Comparison of ENCODE assay signal across 22 mouse cellular contexts in the genomic region with DNA sequence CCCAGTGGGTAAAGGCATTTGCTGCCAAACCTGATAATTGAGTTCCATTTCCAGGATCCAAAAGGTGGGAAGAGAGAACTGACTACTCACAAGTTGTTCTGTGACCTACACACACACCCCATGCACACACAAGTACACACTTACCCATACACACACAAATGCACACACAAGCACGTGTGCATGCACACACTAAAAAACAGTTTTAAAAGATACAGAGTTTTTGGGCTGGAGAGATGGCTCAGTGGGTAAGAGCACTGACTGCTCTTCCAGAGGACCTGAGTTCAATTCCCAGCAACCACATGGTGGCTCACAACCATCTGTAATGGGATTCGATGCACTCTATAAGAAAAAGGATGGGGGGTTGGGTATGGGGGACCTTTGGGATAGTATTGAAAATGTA. TPM values are rescaled to one million over a fixed set of nuclear protein-coding genes. Genes with fewer than 3 reads are reported as not detected.
A peak's percentile ranks its signal among the peaks of the same experiment; 100 is the strongest.
DNase-seq lines count a peak whose midpoint lies in the region; ATAC-seq and TF ChIP-seq lines count a peak whose summit lies in the region.
"Had no signal": no experiment of that assay in that cellular context is flagged by ENCODE, and none has a peak within 500 bp of the region (broad histone marks: within the 10 kb centered on the region; RNA-seq: fewer than 3 reads in every experiment).

No protein-coding gene starts in this region.

- no peaks in the 10 kb centered on the region for H3K79me2 ChIP-seq in MEL (ENCODE audit: control insufficient read depth, insufficient read depth, low read length, poor library complexity)

- DNase-seq in heart, adult 11 months: peak; percentile 19
- peak; percentile 16 for DNase-seq in heart, embryonic 10.5 days (ENCODE audit: low spot score)
- DNase-seq in heart, postnatal 10 days: no peak
- DNase-seq in MEL (ENCODE audit: low read depth, low spot score): no peak
- DNase-seq in hindbrain, embryonic 10.5 days (ENCODE audit: low spot score): no peak
- DNase-seq: adrenal gland, adult 2 months; adrenal gland, adult 8-10 months; adrenal gland, postnatal 10 days; adrenal gland, postnatal 14 days; adrenal gland, postnatal 25 days; adrenal gland, postnatal 36 days; B cell, adult 2 months; cerebellum, adult 11 months; cerebellum, adult 11-12 months; cerebellum, adult 18-20 months; cerebellum, adult 2 months had no signal

- no peak for TF ChIP-seq EP300 in MEL (IDR thresholded peaks at IDR 0.05; ENCODE audit: low read depth in 1 of 2, low read length in 2 of 2)

- H3K4me1 ChIP-seq in heart, embryonic 11.5 days (ENCODE audit: control insufficient read depth, insufficient read depth, low read length): no peaks in the 10 kb centered on the region
- H3K4me1 ChIP-seq in heart, embryonic 10.5 days: peaks cover 4% of the 10 kb centered on the region; the same call in 1 of the 2 replicates
- H3K4me1 ChIP-seq in MEL (ENCODE audit: control insufficient read depth in 1 of 2, insufficient read depth in 2 of 2, low read length in 2 of 2): peaks cover 13 to 20% of the 10 kb centered on the region in 2 experiments
- H3K4me1 ChIP-seq in hindbrain, embryonic 10.5 days (replicated peaks): peaks cover 6% of the 10 kb centered on the region; the same call in 1 of the 2 replicates

- intact Hi-C loops in heart, postnatal 10 days (cut with DNase I): no loop called here

- H3K9me3 ChIP-seq in heart, embryonic 11.5 days (replicated peaks; ENCODE audit: control insufficient read depth, low read length): no peaks in the 10 kb centered on the region
- no peaks in the 10 kb centered on the region for H3K9me3 ChIP-seq in heart, embryonic 10.5 days
- no peaks in the 10 kb centered on the region for H3K9me3 ChIP-seq in MEL (replicated peaks; ENCODE audit: insufficient read depth, low read length)
- no peaks in the 10 kb centered on the region for H3K9me3 ChIP-seq in hindbrain, embryonic 10.5 days
- H3K9me3 ChIP-seq: G1E had no signal

- no peak overlapping the region for H3K4me3 ChIP-seq in heart, embryonic 11.5 days (ENCODE audit: low read depth, low read length)
- H3K4me3 ChIP-seq in heart, embryonic 10.5 days: no peak overlapping the region
- H3K4me3 ChIP-seq in MEL (ENCODE audit: control insufficient read depth in 1 of 2, insufficient read depth in 1 of 2, low read depth in 2 of 2, low read length in 2 of 2): no peak overlapping the region
- H3K4me3 ChIP-seq in hindbrain, embryonic 10.5 days: no peak overlapping the region

- no peak for TF ChIP-seq RAD21 in MEL (IDR thresholded peaks at IDR 0.05; ENCODE audit: low read depth, low read length)

- TF ChIP-seq POLR2A in MEL (IDR thresholded peaks at IDR 0.05; ENCODE audit: control insufficient read depth in 1 of 2, insufficient read depth in 1 of 2, low read depth in 1 of 2, low read length in 2 of 2, poor library complexity in 1 of 2): no peak

- no peak for ATAC-seq in heart, embryonic 11.5 days (replicated peaks; ENCODE audit: insufficient number of reproducible peaks, low FRiP score, low TSS enrichment)
- ATAC-seq: activated CD4-positive, CD25-positive, alpha-beta regulatory T cell, adult 4 months; CD4-positive, CD25-positive, alpha-beta regulatory T cell, adult 4 months; Patski had no signal

- WGBS in heart, embryonic 11.5 days (ENCODE audit: insufficient replicate concordance): 68% methylated on average over 2 of the region's 2 CpGs
- 69% methylated on average over 2 of the region's 2 CpGs for WGBS in heart, embryonic 10.5 days
- 79% methylated on average over 2 of the region's 2 CpGs for WGBS in hindbrain, embryonic 10.5 days

- no peaks in the 10 kb centered on the region for H3K36me3 ChIP-seq in heart, embryonic 11.5 days (ENCODE audit: control insufficient read depth, insufficient read depth, low read length)
- H3K36me3 ChIP-seq in heart, embryonic 10.5 days: no peaks in the 10 kb centered on the region
- H3K36me3 ChIP-seq in MEL (ENCODE audit: control insufficient read depth in 1 of 2, insufficient read depth in 2 of 2, low read length in 2 of 2): peaks cover 0 to 22% of the 10 kb centered on the region in 2 experiments; a peak in 2 of 4 replicates
- no peaks in the 10 kb centered on the region for H3K36me3 ChIP-seq in hindbrain, embryonic 10.5 days
- H3K36me3 ChIP-seq: G1E had no signal

- no peak overlapping the region for H3K9ac ChIP-seq in heart, embryonic 11.5 days (ENCODE audit: low read depth, low read length)
- H3K9ac ChIP-seq in MEL (ENCODE audit: control insufficient read depth, low read depth, low read length, poor library complexity, severe bottlenecking): no peak overlapping the region

- H3K4me2 ChIP-seq in heart, embryonic 11.5 days: no peak overlapping the region

- H3K27ac ChIP-seq in heart, embryonic 11.5 days (ENCODE audit: low read depth, low read length): no peak overlapping the region
- H3K27ac ChIP-seq in heart, embryonic 10.5 days: no peak overlapping the region
- no peak overlapping the region for H3K27ac ChIP-seq in MEL (ENCODE audit: control insufficient read depth, low read depth, low read length)
- H3K27ac ChIP-seq in hindbrain, embryonic 10.5 days: no peak overlapping the region

- H3K27me3 ChIP-seq in heart, embryonic 11.5 days (ENCODE audit: control insufficient read depth, insufficient read depth, low read length): no peaks in the 10 kb centered on the region
- H3K27me3 ChIP-seq in heart, embryonic 10.5 days (ENCODE audit: insufficient read depth, poor library complexity, severe bottlenecking): no peaks in the 10 kb centered on the region
- no peaks in the 10 kb centered on the region for H3K27me3 ChIP-seq in MEL (ENCODE audit: control insufficient read depth in 1 of 2, insufficient read depth in 2 of 2, low read length in 2 of 2)
- H3K27me3 ChIP-seq in hindbrain, embryonic 10.5 days (ENCODE audit: insufficient read depth, poor library complexity, severe bottlenecking): no peaks in the 10 kb centered on the region
- H3K27me3 ChIP-seq: CH12.LX, Patski had no signal

- TF ChIP-seq CTCF in MEL (IDR thresholded peaks at IDR 0.05 in 2 of 3, conservative IDR thresholded peaks at IDR 0.05 in 1 of 3; ENCODE audit: control insufficient read depth in 1 of 3, insufficient read depth in 1 of 3, low read depth in 2 of 3, low read length in 3 of 3, poor library complexity in 1 of 3, severe bottlenecking in 1 of 3): no peak

TF ChIP-seq in MEL, 35 proteins besides CTCF, POLR2A, EP300 and RAD21:
- TF ChIP-seq UBTF (IDR thresholded peaks at IDR 0.05; ENCODE audit: borderline replicate concordance, insufficient read depth, low read depth, low read length): no peak
- TF ChIP-seq TBP (IDR thresholded peaks at IDR 0.05; ENCODE audit: low read depth, low read length): peak; percentile 92

RNA-seq across cellular contexts. Expression of gene Vps45, which starts 5.0 kb away (rescaled TPM):
- 20.4 and 23.9 TPM in 2 replicates for polyA plus RNA-seq in heart, embryonic 11.5 days (2014; fragmentation: Nextera tagmentation; extraction: Ambion mirVana)
- polyA plus RNA-seq in heart, embryonic 10.5 days (2016; fragmentation: Nextera tagmentation; extraction: Ambion mirVana): 26.1 and 30.6 TPM in 2 replicates
- 10 to 100 TPM; 24.7 to 34.4 TPM for total RNA-seq in heart, postnatal 10 days (2021)
- total RNA-seq in MEL (2012; rRNA removed): 24.4 and 28.9 TPM in 2 replicates
- 10 to 100 TPM; 20.6 to 92.0 TPM for polyA plus RNA-seq in MEL (2012; ENCODE audit: insufficient read depth in 1 of 2, insufficient read length in 2 of 2, low read depth in 1 of 2, low replicate concordance in 2 of 2, missing spikeins in 1 of 2)
- 30.4 and 32.4 TPM in 2 replicates for polyA plus RNA-seq in hindbrain, embryonic 10.5 days (2016; fragmentation: Nextera tagmentation; extraction: Ambion mirVana)

RNA-seq across cellular contexts. Expression of gene Otud7b, which starts 41.0 kb away (rescaled TPM):
- polyA plus RNA-seq in heart, embryonic 11.5 days (2014; fragmentation: Nextera tagmentation; extraction: Ambion mirVana): 8.7 and 9.3 TPM in 2 replicates
- 15.2 and 16.1 TPM in 2 replicates for polyA plus RNA-seq in heart, embryonic 10.5 days (2016; fragmentation: Nextera tagmentation; extraction: Ambion mirVana)
- 10 to 100 TPM; 50.9 to 51.0 TPM for total RNA-seq in heart, postnatal 10 days (2021)
- 25.8 and 27.5 TPM in 2 replicates for total RNA-seq in MEL (2012; rRNA removed)
- 10 to 100 TPM; 17.9 to 24.4 TPM for polyA plus RNA-seq in MEL (2012; ENCODE audit: insufficient read depth in 1 of 2, insufficient read length in 2 of 2, low read depth in 1 of 2, low replicate concordance in 2 of 2, missing spikeins in 1 of 2)
- 12.8 and 19.2 TPM in 2 replicates for polyA plus RNA-seq in hindbrain, embryonic 10.5 days (2016; fragmentation: Nextera tagmentation; extraction: Ambion mirVana)

Comparison
In these comparisons a context has a peak if more than half of its experiments do, and no peak if none do; other contexts are left out.
1. DNase-seq: peak in heart, adult 11 months (single experiment) and heart, embryonic 10.5 days (single experiment); none in heart, postnatal 10 days (0 of 2), MEL (single experiment) and hindbrain, embryonic 10.5 days (single experiment).